Mouse (Mus musculus) spleen, adult 2 months (tissue): Measurements from ENCODE around the gene Nt5c3.

Experiments used
- CTCF ChIP-seq: fragments of 200-500 bp; IDR thresholded peaks from 2 replicates; pipeline ENCODE4 v1.5.1; 2011; ENCODE audit warnings: mild to moderate bottlenecking, inconsistent platforms; ENCODE audit not compliant: insufficient read depth, insufficient read length, insufficient replicate concordance; ENCODE audit errors: extremely low read depth
- POLR2A ChIP-seq: fragments of 200-500 bp; IDR thresholded peaks from 2 replicates; pipeline ENCODE4 v1.6.1; 2011; ENCODE audit warnings: low read depth, low read length, inconsistent platforms

DNA sequence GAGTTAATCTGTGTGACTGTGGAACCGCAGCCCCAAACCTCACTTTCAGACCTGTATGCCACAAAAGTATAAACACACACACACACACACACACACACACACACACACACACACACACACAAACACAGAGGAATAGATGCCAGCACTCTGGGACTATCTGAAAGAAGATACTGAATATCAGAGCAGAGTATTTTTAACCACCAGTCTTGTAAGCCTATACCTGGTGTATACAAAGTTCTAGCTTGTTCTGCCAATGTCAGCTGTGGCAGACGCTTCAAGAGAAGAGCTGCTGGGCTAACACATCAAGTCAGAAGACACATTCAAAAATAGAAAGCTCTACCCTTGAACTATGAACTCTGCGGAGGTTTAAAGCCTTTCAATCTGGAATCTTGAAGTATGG is 24.1 kb downstream of the Nt5c3 start:
- no peak for TF ChIP-seq CTCF
- no peak for TF ChIP-seq POLR2A
